Mouse (Mus musculus): ENCODE measurements around the gene Fam219a.

- TF ChIP-seq CTCF (IDR thresholded peaks at IDR 0.05; ENCODE audit: control insufficient read depth, insufficient read depth, insufficient read length): no peak
- no peak for TF ChIP-seq MAX (IDR thresholded peaks at IDR 0.05)
- no peak for TF ChIP-seq USF1 (IDR thresholded peaks at IDR 0.05; ENCODE audit: low read depth)
- TF ChIP-seq MYOG (IDR thresholded peaks at IDR 0.05; ENCODE audit: control insufficient read depth, extremely low read depth, insufficient read length): no peak
These were observed 42.8 kb upstream of the Fam219a start for GRCm38 (mm10) chr4:41612166-41612565.

All from C2C12 (cell line).